Mouse (Mus musculus) kidney, embryonic 16.5 days (tissue): ENCODE measurements around the gene Usp38. TPM values are rescaled to one million over a fixed set of nuclear protein-coding genes. Genes with fewer than 3 reads are reported as not detected.
A peak's percentile ranks its signal among the peaks of the same experiment; 100 is the strongest.
"Not testable (repeated sequence)": the region's sequence is repeated elsewhere in the genome, so short reads cannot be mapped to it uniquely, and the experiment has no call there.

Experiments used
- ATAC-seq: fragments of 200-750 bp; cut with Nextera tagmentation; 2 replicates; pipeline ENCODE4 v1.8.0; 2017; ENCODE audit warnings: moderate TSS enrichment; ENCODE audit not compliant: low FRiP score, low TSS enrichment
- H3K27ac ChIP-seq: fragments of 300-500 bp; sonication (generic); 2 replicates; pipeline ENCODE4 v1.5.1; 2014; ENCODE audit warnings: low read length
- H3K27me3 ChIP-seq: fragments of 300-500 bp; sonication (generic); 2 replicates; pipeline ENCODE4 v1.6.1; 2014; ENCODE audit warnings: low read length, control low read depth, mixed read lengths; ENCODE audit not compliant: insufficient read depth
- H3K36me3 ChIP-seq: fragments of 300-500 bp; sonication (generic); 2 replicates; pipeline ENCODE4 v1.6.1; 2014; ENCODE audit warnings: low read length, control low read depth, mixed read lengths; ENCODE audit not compliant: insufficient read depth
- H3K4me1 ChIP-seq: fragments of 300-500 bp; sonication (generic); 2 replicates; pipeline ENCODE4 v1.6.1; 2014; ENCODE audit warnings: low read length, control low read depth, mixed read lengths; ENCODE audit not compliant: insufficient read depth
- H3K4me2 ChIP-seq: fragments of 300-500 bp; sonication (generic); replicated peaks from 2 replicates; pipeline ENCODE4 v1.6.1; 2014; ENCODE audit warnings: low read depth, low read length
- H3K4me3 ChIP-seq: fragments of 300-500 bp; sonication (generic); 2 replicates; pipeline ENCODE4 v1.5.1; 2014; ENCODE audit warnings: mild to moderate bottlenecking, low read length
- H3K9ac ChIP-seq: fragments of 300-500 bp; sonication (generic); replicated peaks from 2 replicates; pipeline ENCODE4 v1.6.1; 2014; ENCODE audit warnings: low read length
- H3K9me3 ChIP-seq: fragments of 300-500 bp; sonication (generic); 2 replicates; pipeline ENCODE4 v1.6.1; 2016; ENCODE audit warnings: low read length, control low read depth
- WGBS: fragments of 180-500 bp; shearing (Covaris S2); extraction: QIAGEN DNeasy Blood & Tissue Kit; methylation state at CpG from one replicate; pipeline ENCODE4 v1.1.7; 2014; 5-methylcytosine and 5-hydroxymethylcytosine counted together
- polyA plus RNA-seq: library from polyadenylated mRNA; unstranded; fragments of >200 nt; fragmentation: Nextera tagmentation; extraction: Ambion mirVana; gene quantifications from 2 replicates; pipeline ENCODE4 v1.2.1, GENCODE M21; 2015

Usp38 gene
- polyA plus RNA-seq = 18.1 and 19.5 TPM in 2 replicates

DNA sequence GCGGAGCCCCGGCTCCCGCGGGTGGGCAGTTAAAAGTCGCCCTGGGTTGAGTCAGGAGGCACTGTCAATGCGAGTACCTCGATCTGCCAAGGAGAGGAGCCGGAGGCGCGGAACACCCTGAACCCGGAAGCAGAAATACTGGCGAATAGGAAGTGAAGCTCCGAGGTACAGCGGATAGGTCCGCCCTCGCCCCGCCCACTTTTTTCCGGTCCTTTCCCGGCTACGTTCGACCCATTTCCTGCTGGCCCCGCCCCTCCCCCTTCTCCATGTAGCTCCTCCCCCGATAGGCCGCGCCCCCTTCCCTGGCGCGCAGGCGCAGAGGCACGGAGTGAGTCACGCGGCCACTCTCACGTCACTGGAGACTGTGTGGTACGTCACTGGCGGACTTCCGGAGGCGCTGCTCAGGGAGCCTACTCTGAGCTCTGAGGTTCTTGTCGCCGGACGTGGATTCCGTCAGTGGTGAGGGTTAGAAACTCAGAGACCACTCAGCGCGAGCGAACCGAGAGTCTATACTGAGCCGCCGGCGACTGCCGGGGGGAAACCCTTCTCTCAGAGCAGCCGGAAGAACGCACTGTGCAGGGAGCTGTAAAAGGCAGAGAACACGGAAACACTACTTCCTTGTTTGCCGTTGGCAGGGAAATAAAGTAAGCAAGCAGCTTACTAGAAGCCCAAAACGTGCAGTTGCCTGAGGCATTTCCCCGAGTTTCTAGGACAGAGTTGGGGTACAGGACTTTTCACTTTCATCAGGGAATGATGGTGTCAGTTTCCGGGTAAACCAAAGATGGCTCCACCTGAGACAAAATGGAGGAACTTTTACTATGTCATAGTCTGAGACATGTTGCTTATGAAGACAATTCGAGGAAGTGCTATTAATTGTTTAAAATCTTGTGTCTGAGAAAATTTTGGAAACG is at the start of gene Usp38:
TSS of gene Usp38 (minus strand) at position 140 of the 911 bp plus-strand sequence.
- peaks cover 17% of the 10 kb centered on the region for H3K4me1 ChIP-seq
- no peaks in the 10 kb centered on the region for H3K9me3 ChIP-seq
- H3K4me3 ChIP-seq = peak within 1 kb of the TSS; percentile 99
- H3K27me3 ChIP-seq = no peaks in the 10 kb centered on the region
- H3K36me3 ChIP-seq = no peaks in the 10 kb centered on the region; the same call in 1 of the 2 replicates
- peak within 1 kb of the TSS; percentile 92 for H3K9ac ChIP-seq
- 2% methylated on average over 57 of the region's 57 CpGs for WGBS
- peak within 1 kb of the TSS; percentile 97 for H3K4me2 ChIP-seq
- H3K27ac ChIP-seq = peak within 1 kb of the TSS; percentile 97
- ATAC-seq = peak; percentile 98

- 60% methylated on average over 3 of the region's 3 CpGs for WGBS
- Histone ChIP-seq H3K9me3 (no peaks in the 10 kb centered on the region), H3K27ac (no peak overlapping the region), H3K4me3 (no peak overlapping the region), H3K4me1 (no peaks in the 10 kb centered on the region), H3K9ac (no peak overlapping the region), H3K4me2 (no peak overlapping the region), H3K36me3 (no peaks in the 10 kb centered on the region), H3K27me3 (no peaks in the 10 kb centered on the region)
- no peak for ATAC-seq
Observed at GRCm38 (mm10) chr8:81062566-81062965, 47.8 kb upstream of the Usp38 start.

GRCm38 (mm10) chr8:81061950-81062349 is 47.2 kb upstream of the Usp38 start:
- ATAC-seq = peak; percentile 54; the same call in 1 of the 2 replicates
- no peaks in the 10 kb centered on the region for H3K4me1 ChIP-seq
- H3K9ac ChIP-seq = no peak overlapping the region
- H3K4me2 ChIP-seq = no peak overlapping the region
- no peaks in the 10 kb centered on the region for H3K27me3 ChIP-seq
- H3K9me3 ChIP-seq = no peaks in the 10 kb centered on the region
- no peak overlapping the region for H3K4me3 ChIP-seq
- WGBS = 37% methylated on average over 3 of the region's 3 CpGs
- H3K27ac ChIP-seq = no peak overlapping the region
- H3K36me3 ChIP-seq = no peaks in the 10 kb centered on the region

- 40% methylated on average over 3 of the region's 3 CpGs for WGBS
- H3K9ac ChIP-seq = no peak overlapping the region
- H3K9me3 ChIP-seq = no peaks in the 10 kb centered on the region
- H3K4me1 ChIP-seq = 0 out of 2 replicates have a peak, but pooled peaks cover 3% of the 10 kb centered on the region
- H3K4me3 ChIP-seq = no peak overlapping the region
- ATAC-seq = no peak
- no peaks in the 10 kb centered on the region for H3K36me3 ChIP-seq
- no peak overlapping the region for H3K27ac ChIP-seq
- H3K27me3 ChIP-seq = no peaks in the 10 kb centered on the region
- no peak overlapping the region for H3K4me2 ChIP-seq
Observed at GRCm38 (mm10) chr8:81044201-81044600, 29.5 kb upstream of the Usp38 start.

DNA sequence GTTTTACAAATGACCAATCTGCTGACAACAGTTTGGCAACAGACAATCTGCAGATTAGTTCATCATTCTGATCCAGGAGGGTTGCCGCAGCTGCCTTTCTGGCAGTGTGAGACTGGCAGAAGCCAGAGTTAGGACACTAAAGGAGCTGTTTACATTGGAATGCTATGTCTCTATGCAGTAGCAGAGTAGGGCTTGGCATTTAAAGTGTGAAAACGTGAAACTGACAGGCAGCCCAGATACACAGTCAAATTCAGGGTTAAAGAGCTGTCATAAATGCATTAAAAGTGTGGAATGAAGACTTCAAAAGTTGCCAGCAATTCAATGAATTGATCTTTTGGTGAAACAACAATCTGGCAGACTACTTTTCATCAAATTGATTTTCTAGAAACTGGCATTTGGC is 13.3 kb upstream of the Usp38 start:
- H3K9me3 ChIP-seq = peaks cover 15% of the 10 kb centered on the region
- no peaks in the 10 kb centered on the region for H3K36me3 ChIP-seq
- no peak overlapping the region for H3K4me2 ChIP-seq
- H3K4me1 ChIP-seq = no peaks in the 10 kb centered on the region
- H3K27me3 ChIP-seq = no peaks in the 10 kb centered on the region
- WGBS = 51% methylated on average over 2 of the region's 2 CpGs
- no peak overlapping the region for H3K4me3 ChIP-seq
- no peak overlapping the region for H3K9ac ChIP-seq
- ATAC-seq = no peak
- no peak overlapping the region for H3K27ac ChIP-seq

GRCm38 (mm10) chr8:81017548-81017947 is 2.8 kb upstream of the Usp38 start:
- not testable (repeated sequence) for ATAC-seq, H3K36me3 ChIP-seq, H3K9ac ChIP-seq, H3K27me3 ChIP-seq, H3K27ac ChIP-seq, H3K9me3 ChIP-seq, H3K4me2 ChIP-seq, H3K4me3 ChIP-seq
- H3K4me1 ChIP-seq = peaks cover 12% of the 10 kb centered on the region
- 89% methylated on average over 8 of the region's 8 CpGs for WGBS

- peak overlapping the region; percentile 97 for H3K4me2 ChIP-seq
- H3K9ac ChIP-seq = peak overlapping the region; percentile 92
- no peaks in the 10 kb centered on the region for H3K9me3 ChIP-seq
- no peaks in the 10 kb centered on the region for H3K27me3 ChIP-seq
- ATAC-seq = peak; percentile 10
- 2% methylated on average over 45 of the region's 45 CpGs for WGBS
- H3K4me3 ChIP-seq = peak overlapping the region; percentile 99
- no peaks in the 10 kb centered on the region; the same call in 1 of the 2 replicates for H3K36me3 ChIP-seq
- H3K27ac ChIP-seq = peak overlapping the region; percentile 89
- H3K4me1 ChIP-seq = peaks cover 17% of the 10 kb centered on the region
Observed at GRCm38 (mm10) chr8:81013811-81014530, 757 bp downstream of the Usp38 start.

GRCm38 (mm10) chr8:81012699-81013098 is 2.0 kb downstream of the Usp38 start:
- H3K36me3 ChIP-seq = peaks cover 6% of the 10 kb centered on the region; the same call in 1 of the 2 replicates
- WGBS = 63% methylated on average over 2 of the region's 2 CpGs

GRCm38 (mm10) chr8:81012031-81012560 is 2.6 kb downstream of the Usp38 start:
- Histone ChIP-seq H3K4me1 (peaks cover 17% of the 10 kb centered on the region), H3K9ac (no peak overlapping the region), H3K4me2 (peak overlapping the region; percentile 40), H3K4me3 (peak overlapping the region; percentile 20), H3K36me3 (peaks cover 6% of the 10 kb centered on the region; the same call in 1 of the 2 replicates), H3K9me3 (no peaks in the 10 kb centered on the region), H3K27ac (no peak overlapping the region), H3K27me3 (no peaks in the 10 kb centered on the region)
- no peak for ATAC-seq
- WGBS = 70% methylated on average over 4 of the region's 4 CpGs

More at GRCm38 (mm10) chr8:81012699-81013098, 2.0 kb downstream of the Usp38 start:
- no peak overlapping the region for H3K27ac ChIP-seq
- no peaks in the 10 kb centered on the region for H3K9me3 ChIP-seq
- peak overlapping the region; percentile 53 for H3K9ac ChIP-seq
- H3K4me2 ChIP-seq = peak overlapping the region; percentile 97
- H3K27me3 ChIP-seq = no peaks in the 10 kb centered on the region
- peaks cover 17% of the 10 kb centered on the region for H3K4me1 ChIP-seq
- peak overlapping the region; percentile 99 for H3K4me3 ChIP-seq
- no peak for ATAC-seq
